Mouse (Mus musculus): ENCODE measurements around the gene Foxf2. TPM values are rescaled to one million over a fixed set of nuclear protein-coding genes. Genes with fewer than 3 reads are reported as not detected.

Gene Foxf2
- polyA plus RNA-seq, 1 experiment from 2014 or later, result 5.2 TPM

DNA sequence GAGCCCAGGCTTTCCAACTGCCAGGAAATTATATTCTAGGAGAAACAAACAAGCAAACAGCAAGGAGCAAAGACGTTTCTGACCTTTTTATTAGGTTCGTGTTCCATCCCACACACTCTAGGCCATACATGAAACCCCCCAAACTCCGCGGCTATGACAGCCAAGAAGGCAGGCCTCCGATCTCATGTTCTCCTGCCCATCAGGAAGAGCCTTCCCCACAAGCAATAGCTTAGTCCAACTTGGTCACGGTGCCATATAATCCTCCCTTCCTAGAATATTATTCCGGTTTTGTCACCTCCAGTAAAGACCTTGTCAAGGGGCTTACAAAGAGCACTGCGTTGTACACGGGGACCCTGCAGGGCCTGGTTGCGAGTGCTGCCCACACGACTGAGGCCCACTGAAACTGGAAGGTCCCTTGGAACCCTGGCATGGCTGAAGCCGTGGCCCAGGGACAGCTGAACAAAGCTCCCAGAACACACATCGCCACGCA, 3.1 kb downstream of the Foxf2 start:
- ATAC-seq (ENCODE audit: insufficient read depth, low FRiP score, low TSS enrichment) (no peak), DNase-seq (ENCODE audit: low spot score) (no peak)
- Histone ChIP-seq H3K27ac (ENCODE audit: low read depth, low read length) (no peak overlapping the region), H3K4me2 (ENCODE audit: low read depth) (peak overlapping the region; percentile 53), H3K9ac (ENCODE audit: low read length) (no peak overlapping the region), H3K9me3 (ENCODE audit: control insufficient read depth, low read length) (no peaks in the 10 kb centered on the region), H3K36me3 (ENCODE audit: control insufficient read depth, insufficient read depth, low read length) (no peaks in the 10 kb centered on the region), H3K4me1 (ENCODE audit: control insufficient read depth, insufficient read depth, low read length) (peaks cover 20% of the 10 kb centered on the region), H3K27me3 (ENCODE audit: control insufficient read depth, insufficient read depth, low read length) (peaks cover 88% of the 10 kb centered on the region), H3K4me3 (ENCODE audit: low read depth, low read length) (peak overlapping the region; percentile 28)
- WGBS, result 2% methylated on average over 14 of the region's 14 CpGs

GRCm38 (mm10) chr13:31629321-31629851, 3.8 kb downstream of the Foxf2 start:
- ATAC-seq (ENCODE audit: insufficient read depth, low FRiP score, low TSS enrichment) (no peak), DNase-seq (ENCODE audit: low spot score) (peak; percentile 59)
- Histone ChIP-seq H3K27ac (ENCODE audit: low read depth, low read length) (no peak overlapping the region), H3K9ac (ENCODE audit: low read length) (peak overlapping the region; percentile 26), H3K4me3 (ENCODE audit: low read depth, low read length) (peak overlapping the region; percentile 28), H3K27me3 (ENCODE audit: control insufficient read depth, insufficient read depth, low read length) (peaks cover 81% of the 10 kb centered on the region), H3K4me1 (ENCODE audit: control insufficient read depth, insufficient read depth, low read length) (peaks cover 20% of the 10 kb centered on the region), H3K4me2 (ENCODE audit: low read depth) (peak overlapping the region; percentile 53), H3K36me3 (ENCODE audit: control insufficient read depth, insufficient read depth, low read length) (no peaks in the 10 kb centered on the region), H3K9me3 (ENCODE audit: control insufficient read depth, low read length) (no peaks in the 10 kb centered on the region)
- under 1% methylated on average over 40 of the region's 40 CpGs for WGBS

GRCm38 (mm10) chr13:31630051-31630450, 4.4 kb downstream of the Foxf2 start:
- Histone ChIP-seq H3K27ac (ENCODE audit: low read depth, low read length) (no peak overlapping the region), H3K9ac (ENCODE audit: low read length) (no peak overlapping the region), H3K4me3 (ENCODE audit: low read depth, low read length) (no peak overlapping the region), H3K4me2 (ENCODE audit: low read depth) (peak overlapping the region; percentile 53; the same call in 1 of the 2 replicates), H3K9me3 (ENCODE audit: control insufficient read depth, low read length) (no peaks in the 10 kb centered on the region), H3K36me3 (ENCODE audit: control insufficient read depth, insufficient read depth, low read length) (no peaks in the 10 kb centered on the region), H3K27me3 (ENCODE audit: control insufficient read depth, insufficient read depth, low read length) (peaks cover 75% of the 10 kb centered on the region), H3K4me1 (ENCODE audit: control insufficient read depth, insufficient read depth, low read length) (peaks cover 16% of the 10 kb centered on the region)
- 5% methylated on average over 12 of the region's 12 CpGs for WGBS
- DNase-seq (ENCODE audit: low spot score) (no peak), ATAC-seq (ENCODE audit: insufficient read depth, low FRiP score, low TSS enrichment) (no peak)

- Histone ChIP-seq H3K27me3 (ENCODE audit: control insufficient read depth, insufficient read depth, low read length) (peaks cover 70% of the 10 kb centered on the region), H3K4me3 (ENCODE audit: low read depth, low read length) (no peak overlapping the region), H3K4me2 (ENCODE audit: low read depth) (no peak overlapping the region), H3K9ac (ENCODE audit: low read length) (no peak overlapping the region), H3K27ac (ENCODE audit: low read depth, low read length) (no peak overlapping the region), H3K4me1 (ENCODE audit: control insufficient read depth, insufficient read depth, low read length) (peaks cover 13% of the 10 kb centered on the region), H3K9me3 (ENCODE audit: control insufficient read depth, low read length) (no peaks in the 10 kb centered on the region), H3K36me3 (ENCODE audit: control insufficient read depth, insufficient read depth, low read length) (no peaks in the 10 kb centered on the region)
- DNase-seq (ENCODE audit: low spot score) (peak; percentile 42), ATAC-seq (ENCODE audit: insufficient read depth, low FRiP score, low TSS enrichment) (no peak)
- 3% methylated on average over 10 of the region's 10 CpGs for WGBS
Observed at GRCm38 (mm10) chr13:31630551-31630950, 4.9 kb downstream of the Foxf2 start.

GRCm38 (mm10) chr13:31631291-31631690, 5.7 kb downstream of the Foxf2 start:
- peaks cover 62% of the 10 kb centered on the region for H3K27me3 ChIP-seq (ENCODE audit: control insufficient read depth, insufficient read depth, low read length)
- DNase-seq (ENCODE audit: low spot score), result no peak

GRCm38 (mm10) chr13:31632450-31632849, 6.8 kb downstream of the Foxf2 start:
- 0% methylated on average over 13 of the region's 13 CpGs for WGBS
- Histone ChIP-seq H3K4me2 (ENCODE audit: low read depth) (no peak overlapping the region), H3K9me3 (ENCODE audit: control insufficient read depth, low read length) (no peaks in the 10 kb centered on the region), H3K27me3 (ENCODE audit: control insufficient read depth, insufficient read depth, low read length) (peaks cover 51% of the 10 kb centered on the region), H3K9ac (ENCODE audit: low read length) (no peak overlapping the region), H3K4me1 (ENCODE audit: control insufficient read depth, insufficient read depth, low read length) (peaks cover 7% of the 10 kb centered on the region; the same call in 1 of the 2 replicates), H3K4me3 (ENCODE audit: low read depth, low read length) (no peak overlapping the region), H3K36me3 (ENCODE audit: control insufficient read depth, insufficient read depth, low read length) (no peaks in the 10 kb centered on the region), H3K27ac (ENCODE audit: low read depth, low read length) (no peak overlapping the region)
- ATAC-seq (ENCODE audit: insufficient read depth, low FRiP score, low TSS enrichment) (peak; percentile 46), DNase-seq (ENCODE audit: low spot score) (peak; percentile 82)

More at GRCm38 (mm10) chr13:31631291-31631690, 5.7 kb downstream of the Foxf2 start:
- no peak for ATAC-seq (ENCODE audit: insufficient read depth, low FRiP score, low TSS enrichment)
- 16% methylated on average over 3 of the region's 3 CpGs for WGBS
- Histone ChIP-seq H3K4me3 (ENCODE audit: low read depth, low read length) (no peak overlapping the region), H3K4me1 (ENCODE audit: control insufficient read depth, insufficient read depth, low read length) (peaks cover 7% of the 10 kb centered on the region; the same call in 1 of the 2 replicates), H3K9ac (ENCODE audit: low read length) (no peak overlapping the region), H3K36me3 (ENCODE audit: control insufficient read depth, insufficient read depth, low read length) (no peaks in the 10 kb centered on the region), H3K9me3 (ENCODE audit: control insufficient read depth, low read length) (no peaks in the 10 kb centered on the region), H3K4me2 (ENCODE audit: low read depth) (no peak overlapping the region), H3K27ac (ENCODE audit: low read depth, low read length) (no peak overlapping the region)

DNA sequence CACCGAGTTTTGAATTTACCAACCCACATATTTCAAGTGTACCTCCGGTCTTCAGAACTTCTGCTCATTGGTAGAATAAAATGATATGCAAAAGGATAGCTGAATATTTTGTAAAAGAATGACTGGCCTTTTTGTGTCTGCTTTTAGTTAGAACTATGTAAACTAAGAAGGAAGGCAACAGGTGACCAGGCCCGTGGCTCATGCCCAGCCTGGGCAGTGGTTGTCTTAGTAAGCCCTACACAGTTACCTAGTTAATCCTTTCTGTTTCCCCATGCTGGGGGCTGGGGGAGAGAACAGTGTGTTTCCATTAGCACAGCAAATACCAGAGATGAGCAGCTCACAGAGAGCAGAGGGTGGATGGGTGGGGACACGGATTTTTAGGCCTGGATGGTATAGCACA, 7.6 kb downstream of the Foxf2 start:
- H3K9ac ChIP-seq (ENCODE audit: low read length), result no peak overlapping the region
- no peaks in the 10 kb centered on the region for H3K36me3 ChIP-seq (ENCODE audit: control insufficient read depth, insufficient read depth, low read length)
- H3K4me2 ChIP-seq (ENCODE audit: low read depth), result no peak overlapping the region
- H3K4me1 ChIP-seq (ENCODE audit: control insufficient read depth, insufficient read depth, low read length), result peaks cover 7% of the 10 kb centered on the region; the same call in 1 of the 2 replicates
- no peak overlapping the region for H3K4me3 ChIP-seq (ENCODE audit: low read depth, low read length)
- no peak overlapping the region for H3K27ac ChIP-seq (ENCODE audit: low read depth, low read length)
- ATAC-seq (ENCODE audit: insufficient read depth, low FRiP score, low TSS enrichment), result no peak
- 83% methylated on average over 4 of the region's 4 CpGs for WGBS
- DNase-seq (ENCODE audit: low spot score), result no peak
- H3K27me3 ChIP-seq (ENCODE audit: control insufficient read depth, insufficient read depth, low read length), result peaks cover 43% of the 10 kb centered on the region
- H3K9me3 ChIP-seq (ENCODE audit: control insufficient read depth, low read length), result no peaks in the 10 kb centered on the region

DNA sequence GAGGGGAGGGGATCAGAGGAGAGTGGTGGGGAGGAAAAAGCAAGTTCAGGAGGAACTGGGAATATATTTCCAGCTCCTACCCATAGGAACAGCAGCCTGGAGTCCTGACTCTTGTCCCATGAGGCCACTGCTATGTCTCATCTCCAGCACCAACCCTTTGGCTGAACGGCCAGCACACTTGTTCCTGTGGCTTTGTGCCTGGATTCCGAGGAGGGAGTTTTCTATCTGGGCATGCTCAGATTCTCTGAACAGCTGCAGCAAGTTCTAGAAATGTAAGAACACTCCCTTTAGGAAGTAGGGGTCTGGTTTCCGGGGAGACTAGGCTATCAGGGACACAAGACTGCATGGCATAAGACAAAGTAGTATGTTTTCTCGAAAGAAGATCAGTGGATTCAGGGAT, 9.9 kb downstream of the Foxf2 start:
- DNase-seq (ENCODE audit: low spot score), result no peak
- Histone ChIP-seq H3K27me3 (ENCODE audit: control insufficient read depth, insufficient read depth, low read length) (peaks cover 20% of the 10 kb centered on the region), H3K4me3 (ENCODE audit: low read depth, low read length) (no peak overlapping the region), H3K36me3 (ENCODE audit: control insufficient read depth, insufficient read depth, low read length) (no peaks in the 10 kb centered on the region), H3K9ac (ENCODE audit: low read length) (no peak overlapping the region), H3K4me2 (ENCODE audit: low read depth) (no peak overlapping the region), H3K27ac (ENCODE audit: low read depth, low read length) (no peak overlapping the region), H3K4me1 (ENCODE audit: control insufficient read depth, insufficient read depth, low read length) (no peaks in the 10 kb centered on the region), H3K9me3 (ENCODE audit: control insufficient read depth, low read length) (no peaks in the 10 kb centered on the region)
- ATAC-seq (ENCODE audit: insufficient read depth, low FRiP score, low TSS enrichment), result no peak
- WGBS, result 74% methylated on average over 4 of the region's 4 CpGs

DNA sequence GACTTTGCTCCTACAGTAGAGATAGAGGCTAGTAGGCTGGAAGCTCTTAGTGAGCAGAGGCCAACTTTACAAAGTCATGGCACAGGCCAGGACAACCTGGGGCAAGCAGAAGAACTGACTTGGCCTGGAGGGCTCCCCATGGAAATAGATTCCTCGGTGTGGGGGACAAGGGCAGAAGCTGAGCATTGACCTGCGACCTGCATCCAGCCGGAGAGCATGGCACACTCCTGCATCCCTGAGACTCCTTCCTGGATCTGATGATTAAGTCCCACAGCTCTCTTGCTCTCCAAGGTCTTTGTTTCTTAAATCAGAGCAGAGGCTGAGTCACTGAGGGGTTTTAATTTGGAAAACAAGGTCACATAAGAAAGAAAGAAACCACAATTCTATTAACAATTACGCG, 15.9 kb downstream of the Foxf2 start:
- no peak for DNase-seq (ENCODE audit: low spot score)
- H3K27me3 ChIP-seq (ENCODE audit: control insufficient read depth, insufficient read depth, low read length), result no peaks in the 10 kb centered on the region
- no peak overlapping the region for H3K4me3 ChIP-seq (ENCODE audit: low read depth, low read length)
- H3K9ac ChIP-seq (ENCODE audit: low read length), result no peak overlapping the region
- no peaks in the 10 kb centered on the region for H3K9me3 ChIP-seq (ENCODE audit: control insufficient read depth, low read length)
- H3K4me2 ChIP-seq (ENCODE audit: low read depth), result no peak overlapping the region
- no peak for ATAC-seq (ENCODE audit: insufficient read depth, low FRiP score, low TSS enrichment)
- H3K4me1 ChIP-seq (ENCODE audit: control insufficient read depth, insufficient read depth, low read length), result no peaks in the 10 kb centered on the region
- WGBS, result 87% methylated on average over 5 of the region's 5 CpGs
- no peaks in the 10 kb centered on the region for H3K36me3 ChIP-seq (ENCODE audit: control insufficient read depth, insufficient read depth, low read length)
- no peak overlapping the region for H3K27ac ChIP-seq (ENCODE audit: low read depth, low read length)
